Comparison of ENCODE assay signal across 25 mouse cellular contexts in genomic region chr1:184169967-184170366, GRCm38 (mm10).
DNase-seq lines count a peak whose midpoint lies in the region; ATAC-seq lines count a peak whose summit lies in the region.
"Had no signal": no experiment of that assay in that cellular context is flagged by ENCODE, and none has a peak within 500 bp of the region (broad histone marks: within the 10 kb centered on the region; RNA-seq: fewer than 3 reads in every experiment).

No protein-coding gene starts in this region.

- no peaks in the 10 kb centered on the region for H3K9me3 ChIP-seq in heart, embryonic 13.5 days
- H3K9me3 ChIP-seq in lung, embryonic 15.5 days: no peaks in the 10 kb centered on the region
- H3K9me3 ChIP-seq in neural tube, embryonic 13.5 days: no peaks in the 10 kb centered on the region
- H3K9me3 ChIP-seq: embryonic facial prominence, embryonic 12.5 days; embryonic facial prominence, embryonic 15.5 days had no signal

- 79% methylated on average over 1 of the region's 1 CpGs for WGBS in heart, embryonic 13.5 days
- WGBS in lung, embryonic 15.5 days: 40% methylated on average over 1 of the region's 1 CpGs
- 86% methylated on average over 1 of the region's 1 CpGs for WGBS in neural tube, embryonic 13.5 days

- no peak for ATAC-seq in heart, embryonic 13.5 days (ENCODE audit: extremely low read depth, insufficient number of reproducible peaks, low FRiP score, low TSS enrichment)
- ATAC-seq in lung, embryonic 15.5 days (ENCODE audit: borderline replicate concordance, extremely low read depth, low FRiP score, low TSS enrichment): peak; percentile 69; the same call in 1 of the 2 replicates
- no peak for ATAC-seq in neural tube, embryonic 13.5 days (ENCODE audit: low read depth)
- ATAC-seq: CD4-positive, CD25-positive, alpha-beta regulatory T cell, adult 4 months; forebrain, embryonic 14.5 days; forebrain, postnatal 0 days; hindbrain, postnatal 0 days; inflammation-experienced regulatory T-cells, adult 6 months had no signal

- H3K36me3 ChIP-seq in heart, embryonic 13.5 days: no peaks in the 10 kb centered on the region
- H3K36me3 ChIP-seq in lung, embryonic 15.5 days: no peaks in the 10 kb centered on the region
- no peaks in the 10 kb centered on the region for H3K36me3 ChIP-seq in neural tube, embryonic 13.5 days
- H3K36me3 ChIP-seq: embryonic facial prominence, embryonic 12.5 days; embryonic facial prominence, embryonic 15.5 days had no signal

- no peaks in the 10 kb centered on the region for H3K27me3 ChIP-seq in heart, embryonic 13.5 days (replicated peaks)
- no peaks in the 10 kb centered on the region for H3K27me3 ChIP-seq in lung, embryonic 15.5 days
- H3K27me3 ChIP-seq in neural tube, embryonic 13.5 days: no peaks in the 10 kb centered on the region
- H3K27me3 ChIP-seq: embryonic facial prominence, embryonic 12.5 days; embryonic facial prominence, embryonic 15.5 days had no signal

- no peak overlapping the region for H3K4me3 ChIP-seq in heart, embryonic 13.5 days
- no peak overlapping the region for H3K4me3 ChIP-seq in lung, embryonic 15.5 days
- H3K4me3 ChIP-seq in neural tube, embryonic 13.5 days: no peak overlapping the region
- H3K4me3 ChIP-seq: embryonic facial prominence, embryonic 12.5 days; embryonic facial prominence, embryonic 15.5 days; gastrocnemius, adult 2 months had no signal

- peaks cover 46% of the 10 kb centered on the region for H3K4me1 ChIP-seq in heart, embryonic 13.5 days
- 0 out of 2 replicates have a peak, but pooled peaks cover 5% of the 10 kb centered on the region for H3K4me1 ChIP-seq in lung, embryonic 15.5 days
- 0 out of 2 replicates have a peak, but pooled peaks cover 7% of the 10 kb centered on the region for H3K4me1 ChIP-seq in neural tube, embryonic 13.5 days (replicated peaks)
- H3K4me1 ChIP-seq: embryonic facial prominence, embryonic 12.5 days; embryonic facial prominence, embryonic 15.5 days had no signal

- no peak for DNase-seq in heart, adult 9 months (ENCODE audit: low spot score in 2 of 2)
- DNase-seq in lung, postnatal 10 days: no peak
- DNase-seq in neural tube, embryonic 10.5 days (ENCODE audit: extremely low spot score, low spot score): no peak
- DNase-seq: adrenal gland, adult 2 months; adrenal gland, postnatal 14 days; cerebellum, adult 11 months; cerebellum, adult 2 months; cerebellum, adult 9-11 months; cerebellum, postnatal 25 days; forebrain, postnatal 0 days; gastrocnemius, adult 2 months; gastrocnemius, postnatal 14 days; heart, adult 18-20 months; heart, postnatal 10 days; heart, postnatal 4 days had no signal

- H3K27ac ChIP-seq in heart, embryonic 13.5 days (replicated peaks): peak overlapping the region; percentile 92
- no peak overlapping the region for H3K27ac ChIP-seq in lung, embryonic 15.5 days
- H3K27ac ChIP-seq in neural tube, embryonic 13.5 days (replicated peaks): 0 out of 2 replicates have a peak overlapping the region, but pooled peaks have one; percentile 2
- H3K27ac ChIP-seq: embryonic facial prominence, embryonic 12.5 days; embryonic facial prominence, embryonic 15.5 days; hindbrain, embryonic 14.5 days; hindbrain, postnatal 0 days had no signal

- H3K9ac ChIP-seq in heart, embryonic 13.5 days: no peak overlapping the region
- H3K9ac ChIP-seq in lung, embryonic 15.5 days: no peak overlapping the region
- no peak overlapping the region for H3K9ac ChIP-seq in neural tube, embryonic 13.5 days
- H3K9ac ChIP-seq: embryonic facial prominence, embryonic 12.5 days; embryonic facial prominence, embryonic 15.5 days; forebrain, postnatal 0 days; hindbrain, embryonic 14.5 days had no signal

- no peak overlapping the region for H3K4me2 ChIP-seq in heart, embryonic 13.5 days
- no peak overlapping the region for H3K4me2 ChIP-seq in lung, embryonic 15.5 days
- H3K4me2 ChIP-seq in neural tube, embryonic 13.5 days: no peak overlapping the region
- H3K4me2 ChIP-seq: embryonic facial prominence, embryonic 12.5 days; embryonic facial prominence, embryonic 15.5 days; hindbrain, embryonic 14.5 days had no signal
